Comparison of ENCODE assay signal across 8 mouse cellular contexts in the genomic region with DNA sequence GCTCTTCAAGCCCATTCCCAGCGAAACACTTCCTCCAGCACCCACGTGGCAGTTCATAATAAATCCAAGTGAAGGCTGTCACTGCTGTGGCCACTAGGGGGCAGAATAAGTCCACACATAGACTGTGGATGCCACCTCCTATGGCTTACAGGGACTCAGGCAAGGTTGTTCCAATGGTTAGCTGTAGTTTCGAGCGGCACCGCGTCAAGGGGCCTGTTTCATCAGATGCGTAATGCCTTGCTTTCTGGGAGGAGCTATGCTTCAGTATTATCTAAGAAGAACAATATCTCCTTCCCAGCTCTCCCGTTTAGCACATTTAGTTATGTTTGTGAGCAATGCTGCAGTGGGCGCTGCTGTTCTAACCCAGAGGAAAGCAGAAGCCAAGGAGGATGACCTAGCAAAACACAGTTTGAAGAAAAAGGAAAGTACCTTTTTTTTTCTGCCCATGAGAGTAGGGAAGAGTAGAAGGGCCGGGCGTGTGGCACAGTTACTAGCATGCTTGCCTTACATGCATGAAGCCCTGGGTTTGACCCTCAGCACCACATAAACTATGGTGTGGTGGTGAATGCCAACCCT. TPM values are rescaled to one million over a fixed set of nuclear protein-coding genes. Genes with fewer than 3 reads are reported as not detected.
DNase-seq lines count a peak whose midpoint lies in the region; ATAC-seq lines count a peak whose summit lies in the region.

No protein-coding gene starts in this region.

- H3K4me3 ChIP-seq in brown adipose tissue, adult 24 weeks (ENCODE audit: insufficient read depth, low read depth, low read length): peak overlapping the region; percentile 24
- H3K4me3 ChIP-seq in heart, embryonic 13.5 days: peak overlapping the region; percentile 24
- peak overlapping the region; percentile 29 for H3K4me3 ChIP-seq in liver, embryonic 12.5 days
- peak overlapping the region; percentile 18; the same call in 1 of the 2 replicates for H3K4me3 ChIP-seq in stomach, embryonic 15.5 days (replicated peaks)

- peak; percentile 95 for DNase-seq in CD4-positive, CD25-positive, alpha-beta regulatory T cell, adult 2 months (ENCODE audit: low read depth, low spot score)
- DNase-seq in fat pad, adult 2 months (ENCODE audit: extremely low read depth, low read depth, low spot score): peak; percentile 50
- DNase-seq in kidney, postnatal 10 days: peak; percentile 94
- DNase-seq in natural killer cell, adult 2 months (ENCODE audit: low spot score in 2 of 2): peak; percentile 85 to 90

- H3K36me3 ChIP-seq in heart, embryonic 13.5 days: no peaks in the 10 kb centered on the region
- H3K36me3 ChIP-seq in liver, embryonic 12.5 days: no peaks in the 10 kb centered on the region
- no peaks in the 10 kb centered on the region for H3K36me3 ChIP-seq in stomach, embryonic 15.5 days

- no peaks in the 10 kb centered on the region for H3K9me3 ChIP-seq in heart, embryonic 13.5 days
- no peaks in the 10 kb centered on the region for H3K9me3 ChIP-seq in liver, embryonic 12.5 days (replicated peaks)
- H3K9me3 ChIP-seq in stomach, embryonic 15.5 days: no peaks in the 10 kb centered on the region

- H3K27ac ChIP-seq in brown adipose tissue, adult 24 weeks (replicated peaks; ENCODE audit: low read depth, low read length): peak overlapping the region; percentile 85
- peak overlapping the region; percentile 80 for H3K27ac ChIP-seq in heart, embryonic 13.5 days (replicated peaks)
- peak overlapping the region; percentile 94 for H3K27ac ChIP-seq in liver, embryonic 12.5 days
- H3K27ac ChIP-seq in stomach, embryonic 15.5 days: peak overlapping the region; percentile 63

- H3K9ac ChIP-seq in heart, embryonic 13.5 days: peak overlapping the region; percentile 54
- peak overlapping the region; percentile 60 for H3K9ac ChIP-seq in liver, embryonic 12.5 days
- H3K9ac ChIP-seq in stomach, embryonic 15.5 days: no peak overlapping the region

- H3K4me1 ChIP-seq in brown adipose tissue, adult 24 weeks (ENCODE audit: control insufficient read depth, insufficient read depth, insufficient read length, low read length): peaks cover 5% of the 10 kb centered on the region; the same call in 1 of the 2 replicates
- peaks cover 14% of the 10 kb centered on the region for H3K4me1 ChIP-seq in heart, embryonic 13.5 days
- H3K4me1 ChIP-seq in liver, embryonic 12.5 days: peaks cover 28% of the 10 kb centered on the region
- peaks cover 4% of the 10 kb centered on the region; the same call in 1 of the 2 replicates for H3K4me1 ChIP-seq in stomach, embryonic 15.5 days

- WGBS in heart, embryonic 13.5 days: 8% methylated on average over 11 of the region's 11 CpGs
- WGBS in liver, embryonic 12.5 days (ENCODE audit: insufficient replicate concordance): 2% methylated on average over 11 of the region's 11 CpGs
- WGBS in stomach, embryonic 15.5 days: 11% methylated on average over 11 of the region's 11 CpGs

- ATAC-seq in heart, embryonic 13.5 days (ENCODE audit: extremely low read depth, insufficient number of reproducible peaks, low FRiP score, low TSS enrichment): peak; percentile 78
- ATAC-seq in liver, embryonic 12.5 days: peak; percentile 95
- peak; percentile 91 for ATAC-seq in stomach, embryonic 15.5 days (ENCODE audit: insufficient read depth, low FRiP score, low read depth)

- H3K4me2 ChIP-seq in heart, embryonic 13.5 days: peak overlapping the region; percentile 60
- peak overlapping the region; percentile 59 for H3K4me2 ChIP-seq in liver, embryonic 12.5 days
- peak overlapping the region; percentile 46 for H3K4me2 ChIP-seq in stomach, embryonic 15.5 days

- peaks cover 13% of the 10 kb centered on the region for H3K27me3 ChIP-seq in heart, embryonic 13.5 days (replicated peaks)
- peaks cover 4% of the 10 kb centered on the region for H3K27me3 ChIP-seq in liver, embryonic 12.5 days (replicated peaks)
- H3K27me3 ChIP-seq in stomach, embryonic 15.5 days (replicated peaks): no peaks in the 10 kb centered on the region

RNA-seq across cellular contexts. Expression of a gene that starts 36.4 kb away (rescaled TPM):
- 1.3 and 1.5 TPM in 2 replicates for polyA plus RNA-seq in brown adipose tissue, adult 24 weeks (2012; ENCODE audit: insufficient read depth, insufficient read length, missing spikeins)
- 7.6 and 9.3 TPM in 2 replicates for polyA plus RNA-seq in heart, embryonic 13.5 days (2015; fragmentation: Nextera tagmentation; extraction: Ambion mirVana)
- 22.2 and 22.6 TPM in 2 replicates for polyA plus RNA-seq in liver, embryonic 12.5 days (2016; fragmentation: Nextera tagmentation; extraction: Ambion mirVana)
- 11.9 and 14.3 TPM in 2 replicates for polyA plus RNA-seq in stomach, embryonic 15.5 days (2015; fragmentation: Nextera tagmentation; extraction: Ambion mirVana)

RNA-seq across cellular contexts. Expression of a gene that starts 37.1 kb away (rescaled TPM):
- polyA plus RNA-seq in brown adipose tissue, adult 24 weeks (2012; ENCODE audit: insufficient read depth, insufficient read length, missing spikeins): 0.63 and 1.6 TPM in 2 replicates
- polyA plus RNA-seq in heart, embryonic 13.5 days (2015; fragmentation: Nextera tagmentation; extraction: Ambion mirVana): 6.9 and 7.1 TPM in 2 replicates
- polyA plus RNA-seq in liver, embryonic 12.5 days (2016; fragmentation: Nextera tagmentation; extraction: Ambion mirVana): 3.1 and 3.2 TPM in 2 replicates
- 14.2 and 16.2 TPM in 2 replicates for polyA plus RNA-seq in stomach, embryonic 15.5 days (2015; fragmentation: Nextera tagmentation; extraction: Ambion mirVana)

RNA-seq across cellular contexts. Expression of a gene that starts 50.1 kb away (rescaled TPM):
- polyA plus RNA-seq in brown adipose tissue, adult 24 weeks (2012; ENCODE audit: insufficient read depth, insufficient read length, missing spikeins): not detected in 2 replicates
- 1.5 and 1.7 TPM in 2 replicates for polyA plus RNA-seq in heart, embryonic 13.5 days (2015; fragmentation: Nextera tagmentation; extraction: Ambion mirVana)
- 8.8 and 10.1 TPM in 2 replicates for polyA plus RNA-seq in liver, embryonic 12.5 days (2016; fragmentation: Nextera tagmentation; extraction: Ambion mirVana)
- 0.84 and 1.2 TPM in 2 replicates for polyA plus RNA-seq in stomach, embryonic 15.5 days (2015; fragmentation: Nextera tagmentation; extraction: Ambion mirVana)

RNA-seq across cellular contexts. Expression of a gene that starts 57.3 kb away (rescaled TPM):
- polyA plus RNA-seq in brown adipose tissue, adult 24 weeks (2012; ENCODE audit: insufficient read depth, insufficient read length, missing spikeins): not detected in 2 replicates
- polyA plus RNA-seq in heart, embryonic 13.5 days (2015; fragmentation: Nextera tagmentation; extraction: Ambion mirVana): 0.52 and 0.78 TPM in 2 replicates
- polyA plus RNA-seq in liver, embryonic 12.5 days (2016; fragmentation: Nextera tagmentation; extraction: Ambion mirVana): 0.16 and 0.19 TPM in 2 replicates
- 2.0 and 2.1 TPM in 2 replicates for polyA plus RNA-seq in stomach, embryonic 15.5 days (2015; fragmentation: Nextera tagmentation; extraction: Ambion mirVana)

RNA-seq across cellular contexts. Expression of a gene that starts 57.5 kb away (rescaled TPM):
- 78.0 and 97.2 TPM in 2 replicates for polyA plus RNA-seq in brown adipose tissue, adult 24 weeks (2012; ENCODE audit: insufficient read depth, insufficient read length, missing spikeins)
- polyA plus RNA-seq in heart, embryonic 13.5 days (2015; fragmentation: Nextera tagmentation; extraction: Ambion mirVana): 120 and 123 TPM in 2 replicates
- 215 and 233 TPM in 2 replicates for polyA plus RNA-seq in liver, embryonic 12.5 days (2016; fragmentation: Nextera tagmentation; extraction: Ambion mirVana)
- 211 and 212 TPM in 2 replicates for polyA plus RNA-seq in stomach, embryonic 15.5 days (2015; fragmentation: Nextera tagmentation; extraction: Ambion mirVana)

Comparison
In these comparisons a context has a peak if more than half of its experiments do, and no peak if none do; other contexts are left out.
1. Peak in every context shown above with its lines: DNase-seq, ATAC-seq, H3K4me3 ChIP-seq and H3K27ac ChIP-seq.